Mouse (Mus musculus) liver, embryonic 11.5 days (tissue): ENCODE data around the gene Rnf225. TPM values are rescaled to one million over a fixed set of nuclear protein-coding genes. Genes with fewer than 3 reads are reported as not detected.
"Not testable (repeated sequence)": the region's sequence is repeated elsewhere in the genome, so short reads cannot be mapped to it uniquely, and the experiment has no call there.

Experiments
- ATAC-seq: fragments of 200-750 bp; cut with Nextera tagmentation; replicated peaks from 2 replicates; pipeline ENCODE4 v1.8.0; 2017; ENCODE audit warnings: moderate number of reproducible peaks, mild to moderate bottlenecking, moderate TSS enrichment, moderate library complexity; ENCODE audit not compliant: low FRiP score
- DNase-seq: peaks from one replicate; pipeline ENCODE4 v3.0.0-alpha.2; 2017; ENCODE audit warnings: low spot score
- H3K27ac ChIP-seq: fragments of 300-500 bp; sonication (generic); 2 replicates; pipeline ENCODE4 v1.5.1; 2014; ENCODE audit warnings: mild to moderate bottlenecking, low read depth, low read length, control low read depth
- H3K27me3 ChIP-seq: fragments of 300-500 bp; sonication (generic); replicated peaks from 2 replicates; pipeline ENCODE4 v1.6.1; 2014; ENCODE audit warnings: low read length, mixed read lengths; ENCODE audit not compliant: control insufficient read depth, insufficient read depth
- H3K36me3 ChIP-seq: fragments of 300-500 bp; sonication (generic); 2 replicates; pipeline ENCODE4 v1.6.1; 2014; ENCODE audit warnings: mild to moderate bottlenecking, low read length, moderate library complexity, mixed read lengths; ENCODE audit not compliant: control insufficient read depth, insufficient read depth
- H3K4me1 ChIP-seq: fragments of 300-500 bp; sonication (generic); replicated peaks from 2 replicates; pipeline ENCODE4 v1.6.1; 2014; ENCODE audit warnings: low read length, mixed read lengths; ENCODE audit not compliant: control insufficient read depth, insufficient read depth
- H3K4me2 ChIP-seq: fragments of 300-500 bp; sonication (generic); 2 replicates; pipeline ENCODE4 v1.6.1; 2014; ENCODE audit warnings: mild to moderate bottlenecking, control low read depth, moderate library complexity
- H3K4me3 ChIP-seq: fragments of 300-500 bp; sonication (generic); 2 replicates; pipeline ENCODE4 v1.5.1; 2014; ENCODE audit warnings: low read depth, low read length, control low read depth
- H3K9ac ChIP-seq: fragments of 300-500 bp; sonication (generic); 2 replicates; pipeline ENCODE4 v1.6.1; 2014; ENCODE audit warnings: low read depth, low read length, control low read depth
- H3K9me3 ChIP-seq: fragments of 300-500 bp; sonication (generic); 2 replicates; pipeline ENCODE4 v1.6.1; 2016; ENCODE audit warnings: low read length, inconsistent platforms, mixed read lengths; ENCODE audit not compliant: control insufficient read depth
- WGBS: fragments of 180-500 bp; shearing (Covaris S2); extraction: QIAGEN DNeasy Blood & Tissue Kit; methylation state at CpG from one replicate; pipeline ENCODE4 v1.1.7; 2014; 5-methylcytosine and 5-hydroxymethylcytosine counted together
- polyA plus RNA-seq: library from polyadenylated mRNA; unstranded; fragments of >200 nt; fragmentation: Nextera tagmentation; extraction: Ambion mirVana; gene quantifications from 2 replicates; pipeline ENCODE4 v1.2.1, GENCODE M21; 2014

Gene Rnf225
- polyA plus RNA-seq, 1 experiment from 2014 or later: 0.38 TPM

DNA sequence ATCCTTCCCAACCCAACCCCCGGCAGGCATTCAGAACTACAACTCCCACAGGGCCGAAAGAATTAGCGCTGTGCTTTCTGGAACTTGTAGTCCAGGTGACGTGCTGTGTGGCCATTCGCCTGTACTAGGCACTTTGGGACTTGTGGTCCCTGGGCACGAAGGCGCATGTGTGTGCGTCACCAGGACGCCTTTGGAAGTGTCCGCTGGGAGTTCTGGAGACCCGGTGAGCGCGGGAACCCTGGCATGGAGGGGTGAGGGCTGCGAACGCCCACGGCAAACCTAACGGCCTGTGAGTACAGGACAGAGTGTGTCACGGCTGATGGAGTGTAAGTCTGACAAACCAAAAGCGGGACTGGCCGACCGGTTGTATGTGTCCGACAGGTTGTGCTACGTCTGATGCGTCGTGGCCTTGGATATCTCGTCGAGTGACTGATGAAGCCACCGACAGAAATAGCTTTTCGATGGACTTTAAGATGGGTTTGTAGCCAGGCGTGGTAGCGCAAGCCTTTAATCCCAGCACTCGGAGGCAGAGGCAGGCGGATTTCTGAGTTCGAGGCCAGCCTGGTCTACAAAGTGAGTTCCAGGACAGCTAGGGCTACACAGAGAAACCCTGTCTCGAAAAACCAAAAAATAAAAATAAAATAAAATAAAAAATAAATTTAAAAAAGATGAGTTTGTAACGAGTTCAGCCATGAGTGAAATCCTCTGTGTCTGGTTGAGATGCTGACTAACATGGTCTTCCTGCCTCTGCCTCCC is 29.4 kb upstream of the Rnf225 start, which contains the start of gene Zscan22:
Zscan22 (plus strand) TSS at position 161 of the 756 bp plus-strand sequence.
- Histone ChIP-seq H3K9me3 (0 out of 2 replicates have a peak, but pooled peaks cover 2% of the 10 kb centered on the region), H3K4me3 (peak within 1 kb of the TSS; percentile 69), H3K9ac (peak within 1 kb of the TSS; percentile 77), H3K4me1 (peaks cover 4% of the 10 kb centered on the region; the same call in 1 of the 2 replicates), H3K27ac (0 out of 2 replicates have a peak within 1 kb of the TSS, but pooled peaks have one; percentile 13), H3K27me3 (no peaks in the 10 kb centered on the region), H3K36me3 (no peaks in the 10 kb centered on the region), H3K4me2 (peak within 1 kb of the TSS; percentile 73)
- peak; percentile 89 for DNase-seq
- WGBS: 4% methylated on average over 36 of the region's 36 CpGs
- ATAC-seq: peak; percentile 99

GRCm38 (mm10) chr7:12901517-12901916 is 25.7 kb upstream of the Rnf225 start:
- Histone ChIP-seq H3K9me3 (0 out of 2 replicates have a peak, but pooled peaks cover 2% of the 10 kb centered on the region), H3K36me3 (peaks cover 10% of the 10 kb centered on the region), H3K9ac (no peak overlapping the region), H3K27ac (no peak overlapping the region), H3K27me3 (no peaks in the 10 kb centered on the region), H3K4me1 (peaks cover 4% of the 10 kb centered on the region; the same call in 1 of the 2 replicates), H3K4me3 (no peak overlapping the region), H3K4me2 (no peak overlapping the region)
- 62% methylated on average over 5 of the region's 5 CpGs for WGBS
- no peak for ATAC-seq
- no peak for DNase-seq

- no peaks in the 10 kb centered on the region for H3K9me3 ChIP-seq
- no peaks in the 10 kb centered on the region; the same call in 1 of the 2 replicates for H3K4me1 ChIP-seq
- DNase-seq (no peak), ATAC-seq (0 out of 2 replicates have a peak, but pooled peaks have one; percentile 26)
- WGBS: 56% methylated on average over 10 of the region's 10 CpGs
- no peak overlapping the region for H3K27ac ChIP-seq
- H3K36me3 ChIP-seq: peaks cover 24% of the 10 kb centered on the region
- H3K4me3 ChIP-seq: peak overlapping the region; percentile 23
- H3K4me2 ChIP-seq: peak overlapping the region; percentile 23
- no peaks in the 10 kb centered on the region for H3K27me3 ChIP-seq
- 0 out of 2 replicates have a peak overlapping the region, but pooled peaks have one; percentile 4 for H3K9ac ChIP-seq
Observed at GRCm38 (mm10) chr7:12903623-12904022, 23.6 kb upstream of the Rnf225 start.

- Histone ChIP-seq H3K9me3 (no peaks in the 10 kb centered on the region), H3K27me3 (no peaks in the 10 kb centered on the region), H3K4me1 (peaks cover 8% of the 10 kb centered on the region; the same call in 1 of the 2 replicates), H3K27ac (no peak overlapping the region), H3K4me3 (no peak overlapping the region), H3K36me3 (peaks cover 24% of the 10 kb centered on the region), H3K4me2 (no peak overlapping the region), H3K9ac (no peak overlapping the region)
- no peak for ATAC-seq
- WGBS: 91% methylated on average over 1 of the region's 1 CpGs
- DNase-seq: no peak
Observed at GRCm38 (mm10) chr7:12905146-12905545, 22.1 kb upstream of the Rnf225 start.

GRCm38 (mm10) chr7:12909498-12909962 is 17.7 kb upstream of the Rnf225 start:
- Histone ChIP-seq H3K4me3 (peak overlapping the region; percentile 64), H3K36me3 (peaks cover 19% of the 10 kb centered on the region), H3K27ac (peak overlapping the region; percentile 89), H3K4me2 (peak overlapping the region; percentile 83), H3K4me1 (peaks cover 8% of the 10 kb centered on the region; the same call in 1 of the 2 replicates), H3K9ac (peak overlapping the region; percentile 80), H3K27me3 (no peaks in the 10 kb centered on the region), H3K9me3 (no peaks in the 10 kb centered on the region)
- ATAC-seq (peak; percentile 66), DNase-seq (peak; percentile 68)
- 26% methylated on average over 7 of the region's 7 CpGs for WGBS

- ATAC-seq: peak; percentile 84
- peak overlapping the region; percentile 80 for H3K9ac ChIP-seq
- H3K4me2 ChIP-seq: peak overlapping the region; percentile 83
- H3K27me3 ChIP-seq: no peaks in the 10 kb centered on the region
- H3K4me1 ChIP-seq: peaks cover 8% of the 10 kb centered on the region; the same call in 1 of the 2 replicates
- H3K27ac ChIP-seq: peak overlapping the region; percentile 89
- no peaks in the 10 kb centered on the region for H3K9me3 ChIP-seq
- peak; percentile 80 for DNase-seq
- peak overlapping the region; percentile 64 for H3K4me3 ChIP-seq
- H3K36me3 ChIP-seq: peaks cover 19% of the 10 kb centered on the region
- 4% methylated on average over 19 of the region's 19 CpGs for WGBS
Observed at GRCm38 (mm10) chr7:12910181-12910668, 17.0 kb upstream of the Rnf225 start.

GRCm38 (mm10) chr7:12913556-12913955 is 13.7 kb upstream of the Rnf225 start:
- no peak for DNase-seq
- H3K4me3 ChIP-seq: no peak overlapping the region
- no peak overlapping the region for H3K9ac ChIP-seq
- ATAC-seq: no peak
- no peak overlapping the region for H3K27ac ChIP-seq
- H3K4me2 ChIP-seq: no peak overlapping the region
- no peaks in the 10 kb centered on the region for H3K9me3 ChIP-seq
- H3K4me1 ChIP-seq: peaks cover 8% of the 10 kb centered on the region; the same call in 1 of the 2 replicates
- no peaks in the 10 kb centered on the region for H3K36me3 ChIP-seq
- H3K27me3 ChIP-seq: no peaks in the 10 kb centered on the region

DNA sequence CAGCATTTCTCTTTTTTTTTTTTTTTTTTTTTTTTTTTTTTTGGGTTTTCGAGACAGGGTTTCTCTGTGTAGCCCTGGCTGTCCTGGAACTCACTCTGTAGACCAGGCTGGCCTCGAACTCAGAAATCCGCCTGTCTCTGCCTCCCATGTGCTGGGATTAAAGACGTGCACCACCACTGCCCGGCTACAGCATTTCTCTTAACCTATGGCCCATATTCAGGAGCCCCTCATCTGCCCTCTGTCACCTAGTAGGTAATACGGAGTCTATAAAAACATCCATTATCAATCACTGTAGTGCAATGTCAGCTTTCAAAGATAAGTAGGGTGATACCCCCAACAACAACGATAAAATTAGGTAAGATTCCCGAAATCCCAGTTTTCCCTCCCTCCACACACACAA is 6.7 kb upstream of the Rnf225 start:
- not testable (repeated sequence) for H3K27me3 ChIP-seq, H3K9me3 ChIP-seq, H3K4me3 ChIP-seq, H3K9ac ChIP-seq, ATAC-seq, DNase-seq, H3K27ac ChIP-seq
- peak overlapping the region; percentile 47 for H3K4me2 ChIP-seq
- H3K36me3 ChIP-seq: peaks cover 27% of the 10 kb centered on the region
- H3K4me1 ChIP-seq: peaks cover 12% of the 10 kb centered on the region
- 78% methylated on average over 7 of the region's 8 CpGs for WGBS
